Mouse (Mus musculus) c-Kit-positive CD71-positive TER-119-positive erythroid progenitor cells, embryonic 14.5 days (primary cell): ENCODE results near the gene AW011738.

Experiments
- DNase-seq: peaks from one replicate; pipeline ENCODE4 v3.0.0-alpha.2; 2013; ENCODE audit warnings: low spot score

AW011738 gene

DNA sequence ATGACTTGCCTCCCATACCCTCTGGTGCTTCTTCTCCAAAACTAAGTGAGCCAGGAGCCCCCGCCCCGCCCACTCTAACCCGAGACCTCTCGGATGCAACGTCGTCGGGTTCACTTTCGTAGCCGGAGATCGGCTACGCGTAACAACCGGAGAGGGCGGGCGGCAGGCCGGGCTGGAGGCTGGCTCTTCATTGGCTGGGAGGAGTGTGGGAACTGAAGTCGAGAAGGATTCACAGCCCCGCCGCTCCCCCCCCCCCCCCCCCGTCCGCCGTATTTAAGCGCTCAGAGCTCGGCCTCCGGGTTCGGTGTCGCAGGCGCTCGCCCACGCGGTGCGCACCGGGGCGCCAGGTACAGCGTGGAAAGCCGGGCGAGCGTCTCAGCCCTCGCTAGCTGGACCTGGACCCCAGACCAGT, at the start of gene AW011738:
Gene AW011738, plus strand, starts transcription at position 304 of the 412 bp plus-strand sequence.
- peak; percentile 61 for DNase-seq

DNA sequence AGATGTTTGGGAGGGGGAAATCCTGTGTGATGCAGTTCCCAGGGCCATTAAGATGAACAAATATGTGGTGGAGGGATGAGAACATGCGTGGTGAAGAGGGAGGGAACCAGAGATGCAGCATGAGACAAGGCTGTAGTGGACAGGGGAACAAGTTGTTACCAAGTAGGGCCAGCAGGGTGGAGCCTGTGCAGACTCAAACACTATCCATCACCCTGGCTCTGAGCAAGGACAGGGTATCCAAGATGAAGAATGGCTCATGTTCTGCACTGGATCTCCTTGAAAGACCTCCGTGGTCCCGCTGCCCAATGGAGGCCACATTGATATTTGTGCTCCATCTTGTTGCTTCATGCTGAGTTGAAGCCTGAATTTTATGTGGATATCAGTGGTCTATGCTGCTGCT, 48.3 kb upstream of the AW011738 start:
- DNase-seq = no peak

DNA sequence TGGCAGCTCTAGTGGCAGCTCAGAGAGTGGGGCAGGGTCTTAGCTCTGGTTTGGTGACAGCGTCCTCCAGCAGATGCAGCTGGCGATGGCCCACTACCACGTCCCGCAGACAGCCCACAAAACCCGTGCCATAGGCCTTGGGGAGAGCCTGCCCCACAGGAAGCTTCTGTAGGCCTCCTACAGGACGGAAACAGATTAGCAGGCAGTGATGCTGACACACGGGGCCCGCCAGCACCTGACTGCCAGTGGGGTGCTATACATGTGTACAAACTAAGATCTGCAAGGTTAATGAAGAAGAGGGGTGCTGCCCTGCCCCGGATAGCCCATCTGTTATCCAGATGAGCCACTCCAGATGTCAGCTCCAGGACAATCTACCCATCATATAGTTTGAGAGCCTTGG, 36.6 kb upstream of the AW011738 start:
- DNase-seq = no peak

DNA sequence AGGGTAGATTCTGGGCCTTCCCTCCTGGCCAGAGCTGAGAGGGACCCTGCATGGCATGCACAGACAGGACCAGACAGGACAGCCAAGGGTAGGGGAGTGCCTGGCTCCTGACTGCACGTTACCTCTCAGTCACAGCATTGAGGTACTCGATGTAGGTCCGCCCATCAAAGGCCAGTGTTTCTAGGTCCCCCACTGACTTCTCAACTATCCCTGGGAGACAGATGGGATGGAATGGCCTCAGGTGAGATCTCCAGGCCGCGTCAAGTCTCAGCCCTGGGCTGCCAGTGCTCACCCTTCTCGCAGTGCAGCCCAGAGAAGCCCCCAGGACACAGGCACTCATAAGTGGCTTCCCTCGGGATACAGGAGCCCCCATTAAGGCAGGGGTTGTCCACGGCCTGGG, 34.5 kb upstream of the AW011738 start:
- DNase-seq = no peak

DNA sequence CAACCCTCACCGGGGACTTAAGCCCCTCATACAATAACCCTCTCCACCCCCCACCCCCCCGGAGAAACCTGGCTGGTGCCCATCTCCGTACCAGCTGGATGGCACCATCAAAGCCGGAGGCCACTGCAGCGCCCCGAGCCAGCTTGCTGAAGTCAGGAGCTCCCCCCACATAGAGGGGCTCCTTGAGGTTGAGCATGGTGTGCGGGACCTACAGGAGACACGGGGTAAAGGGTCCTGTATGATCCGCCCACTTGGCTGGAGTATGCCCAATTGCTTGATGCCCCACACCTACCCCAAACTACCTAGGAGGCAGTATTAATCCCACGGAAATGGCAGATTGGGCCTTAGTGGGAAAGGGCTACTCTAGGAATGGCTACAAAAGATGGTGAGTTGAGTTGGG, 34.0 kb upstream of the AW011738 start:
- no peak for DNase-seq

DNA sequence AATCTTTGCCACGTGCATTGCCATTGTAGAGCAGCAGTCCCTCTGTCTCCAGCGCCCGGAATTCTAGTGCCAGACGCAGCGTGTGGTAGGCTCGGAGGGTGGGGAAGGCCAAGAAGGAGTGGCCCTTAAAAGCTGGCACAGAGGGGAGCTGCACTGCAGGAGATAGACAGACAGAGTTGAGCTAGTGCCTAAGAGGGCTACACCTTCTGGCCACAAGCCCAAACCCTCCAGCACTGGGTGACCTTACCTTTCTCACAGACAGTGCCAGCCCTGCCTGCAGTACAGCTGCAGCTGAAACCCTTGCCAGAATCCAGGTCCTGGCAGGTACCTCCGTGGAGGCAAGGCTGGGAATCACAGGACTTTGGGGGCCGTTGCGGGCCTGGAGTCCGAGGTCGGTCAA, 31.3 kb upstream of the AW011738 start:
- no peak for DNase-seq

DNA sequence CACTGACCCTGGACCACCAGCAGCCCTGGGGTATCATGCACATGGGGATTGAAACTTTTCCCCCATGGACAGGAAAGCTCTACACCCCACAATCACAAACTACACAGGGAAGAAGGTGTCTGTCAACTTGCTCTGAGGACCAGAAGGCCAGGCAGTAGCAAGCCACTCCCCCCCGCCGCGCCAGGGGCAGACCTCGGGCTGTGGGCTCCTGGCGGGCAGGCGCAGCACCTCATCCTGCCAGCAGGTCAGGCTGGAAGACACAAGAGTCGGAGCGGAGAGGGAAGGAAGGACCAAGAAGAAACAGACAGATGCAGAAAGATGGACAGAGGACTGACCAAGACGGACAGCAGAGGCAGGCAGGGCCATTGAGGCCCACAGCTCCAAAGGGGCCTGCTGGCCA, 25.5 kb upstream of the AW011738 start:
- DNase-seq = no peak

DNA sequence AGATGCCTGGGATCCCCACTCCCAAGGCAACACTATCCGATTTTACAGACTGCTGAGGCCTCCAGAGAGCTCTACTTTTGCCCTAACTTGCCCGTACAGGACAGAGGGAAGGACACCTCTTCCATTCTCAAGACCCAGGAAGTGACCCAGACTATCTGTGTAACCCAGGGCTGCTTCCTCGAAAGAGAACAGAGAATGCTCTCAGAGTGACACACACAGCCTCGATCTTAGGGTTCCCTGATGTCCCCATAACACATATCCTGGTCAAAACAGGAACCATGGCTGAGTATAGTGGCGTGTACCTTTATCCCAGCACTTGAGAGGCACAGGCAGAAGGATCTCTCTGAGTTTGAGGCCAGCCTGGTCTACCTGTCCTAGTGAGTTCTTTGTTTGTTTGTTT, 19.4 kb upstream of the AW011738 start:
- DNase-seq = no peak

DNA sequence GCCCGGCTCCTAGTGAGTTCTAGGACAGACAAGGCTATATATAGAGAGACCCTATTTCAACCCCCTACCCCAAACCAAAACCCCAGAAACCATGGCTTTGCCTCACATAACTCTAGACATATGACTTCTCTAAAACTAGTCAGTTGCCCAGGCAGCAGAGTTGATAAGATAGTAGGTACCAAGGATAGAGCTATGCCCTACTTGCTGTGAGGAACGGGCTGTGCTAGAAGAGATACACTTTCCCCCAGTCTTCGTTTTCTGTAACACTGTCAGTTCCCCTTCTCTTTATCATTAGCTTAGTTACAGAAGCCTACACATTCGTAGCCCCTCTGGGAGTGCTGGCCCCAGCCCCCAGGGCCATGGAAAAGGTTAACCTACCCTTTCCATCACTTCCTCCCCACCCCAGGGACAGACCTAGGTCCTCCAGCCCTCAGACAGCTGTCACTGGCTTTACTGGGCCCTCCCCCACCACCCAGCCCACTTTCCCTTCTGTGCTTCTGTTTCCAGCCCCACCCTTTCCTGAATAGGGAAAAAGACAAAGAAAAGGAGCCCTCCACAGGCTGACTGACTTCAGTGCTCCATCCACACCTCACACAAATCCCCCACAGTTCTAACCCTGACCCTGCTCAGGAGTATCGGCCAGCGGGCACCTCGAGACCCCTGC, 18.7 kb upstream of the AW011738 start:
- DNase-seq = no peak

DNA sequence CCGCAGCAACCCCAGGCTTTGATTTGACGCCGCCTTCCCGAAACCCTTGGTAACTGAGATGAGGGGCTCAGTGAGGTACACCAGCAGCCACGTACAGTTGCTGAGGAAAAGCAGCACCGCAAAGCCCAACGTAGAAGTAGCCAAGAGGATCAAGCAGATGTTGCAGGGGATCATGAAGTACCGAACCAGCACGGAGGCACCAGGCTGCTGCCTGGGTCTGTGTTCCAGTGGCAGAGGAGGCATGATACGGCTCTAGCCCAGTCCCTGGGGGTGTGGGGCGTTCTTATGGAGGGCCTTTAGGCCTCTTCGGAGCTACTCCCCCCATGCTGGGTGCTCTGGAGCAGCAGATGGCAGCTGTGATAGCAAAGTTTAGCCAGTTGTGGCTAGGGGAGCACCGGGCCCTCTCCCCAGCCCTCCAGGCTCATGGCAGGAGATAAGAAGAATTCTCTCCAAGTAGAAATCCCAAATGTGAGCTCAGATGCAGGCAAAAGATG, 17.6 kb upstream of the AW011738 start:
- peak; percentile 32 for DNase-seq

DNA sequence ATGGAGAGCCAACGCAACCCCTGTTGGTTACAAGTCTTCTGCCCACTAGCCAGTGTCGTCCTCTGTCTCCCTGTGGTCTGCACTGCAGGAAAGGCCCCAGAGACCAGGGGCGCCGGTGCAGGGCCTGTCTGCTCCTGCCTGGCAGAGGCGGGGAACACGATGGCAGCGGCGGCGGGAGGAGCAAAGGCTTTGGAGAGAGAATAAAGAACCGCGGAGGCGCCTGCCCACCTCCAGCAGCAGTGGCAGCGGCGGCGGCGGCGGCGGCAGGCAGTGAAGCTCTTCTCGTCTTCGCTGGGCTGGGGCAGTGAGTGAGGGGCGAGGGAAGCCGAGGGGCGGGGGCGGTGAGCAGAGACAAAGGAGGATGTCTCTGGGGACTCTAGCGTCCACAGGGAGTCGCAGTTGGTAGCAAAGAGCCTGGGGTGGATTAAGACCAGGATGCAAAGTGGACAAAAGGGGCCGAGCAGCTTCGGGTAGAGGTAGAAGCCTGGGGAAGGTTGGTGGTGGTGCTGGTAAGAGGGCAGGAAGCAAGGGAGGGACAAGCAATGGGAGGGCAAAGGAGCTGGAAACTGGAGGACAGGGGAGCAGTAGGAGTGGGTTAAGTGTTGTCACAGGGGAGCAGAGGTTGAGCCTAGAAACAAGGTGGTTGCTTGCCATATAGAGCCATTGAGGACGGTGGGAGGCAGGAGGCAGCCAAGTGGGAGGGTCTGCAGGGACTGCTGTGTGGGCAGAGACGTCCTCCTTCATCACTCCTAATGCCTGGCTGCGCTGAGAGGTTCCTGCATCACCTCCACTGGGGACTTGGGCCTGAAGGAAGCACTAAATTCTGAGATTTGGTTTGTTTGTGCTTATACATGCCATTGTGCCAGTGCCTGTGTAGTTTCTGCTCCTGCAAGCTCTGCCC, 16.9 kb upstream of the AW011738 start:
- DNase-seq = no peak

DNA sequence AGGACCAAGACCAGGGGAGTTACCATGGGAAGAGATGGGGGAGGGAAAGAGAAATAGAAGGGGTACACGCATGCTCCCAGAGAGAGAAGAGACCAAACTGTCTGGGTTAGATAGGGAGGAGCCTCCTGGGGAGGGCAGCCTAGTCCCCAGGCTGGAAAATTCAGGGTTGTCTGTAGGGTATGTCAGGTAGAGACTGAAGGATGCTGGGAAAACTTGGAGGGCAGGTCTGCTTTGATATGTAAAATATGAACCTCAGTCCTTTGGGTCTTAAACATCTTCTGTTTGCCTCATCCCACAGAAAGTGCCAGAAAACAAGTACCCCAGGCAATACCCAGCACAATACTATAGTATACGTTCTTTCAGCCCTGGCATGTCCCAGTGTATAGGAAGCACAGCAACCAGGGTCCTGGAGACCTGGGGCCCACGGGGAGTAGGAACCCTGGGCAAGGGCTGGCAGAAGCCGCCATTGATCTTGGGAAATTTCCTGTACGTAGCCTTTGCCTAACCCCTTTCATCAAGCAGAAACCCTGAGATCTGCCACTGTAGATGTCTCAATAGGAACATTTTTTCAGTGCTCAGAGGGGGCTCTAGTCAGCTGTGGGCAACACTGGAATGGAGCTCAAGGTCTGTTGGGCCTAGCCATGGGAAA, 14.8 kb upstream of the AW011738 start:
- no peak for DNase-seq

DNA sequence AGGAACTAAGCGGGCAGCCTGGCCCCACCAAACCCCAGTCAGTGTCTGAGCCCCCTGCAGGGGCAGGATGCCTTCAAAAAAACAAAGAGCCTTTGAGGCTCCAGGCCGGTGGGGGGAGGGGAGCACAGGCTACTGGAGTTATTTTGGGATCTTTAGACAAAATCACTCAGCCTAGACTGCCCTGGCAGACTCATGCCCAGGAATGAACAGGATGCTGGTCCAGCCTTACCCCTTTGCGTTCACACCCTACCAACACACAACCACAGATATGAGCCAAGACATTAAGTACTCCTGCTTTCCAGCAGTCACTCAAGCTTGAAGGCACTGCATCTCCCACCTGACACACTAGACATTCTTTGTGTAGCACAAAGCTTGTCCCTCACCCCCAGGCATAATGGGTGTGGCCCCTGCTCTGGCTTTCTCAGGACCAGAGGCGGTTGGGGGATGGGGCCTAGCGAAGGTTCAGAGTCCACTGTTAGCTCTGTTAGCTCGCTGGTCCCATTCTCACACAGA, 14.2 kb upstream of the AW011738 start:
- DNase-seq = no peak

DNA sequence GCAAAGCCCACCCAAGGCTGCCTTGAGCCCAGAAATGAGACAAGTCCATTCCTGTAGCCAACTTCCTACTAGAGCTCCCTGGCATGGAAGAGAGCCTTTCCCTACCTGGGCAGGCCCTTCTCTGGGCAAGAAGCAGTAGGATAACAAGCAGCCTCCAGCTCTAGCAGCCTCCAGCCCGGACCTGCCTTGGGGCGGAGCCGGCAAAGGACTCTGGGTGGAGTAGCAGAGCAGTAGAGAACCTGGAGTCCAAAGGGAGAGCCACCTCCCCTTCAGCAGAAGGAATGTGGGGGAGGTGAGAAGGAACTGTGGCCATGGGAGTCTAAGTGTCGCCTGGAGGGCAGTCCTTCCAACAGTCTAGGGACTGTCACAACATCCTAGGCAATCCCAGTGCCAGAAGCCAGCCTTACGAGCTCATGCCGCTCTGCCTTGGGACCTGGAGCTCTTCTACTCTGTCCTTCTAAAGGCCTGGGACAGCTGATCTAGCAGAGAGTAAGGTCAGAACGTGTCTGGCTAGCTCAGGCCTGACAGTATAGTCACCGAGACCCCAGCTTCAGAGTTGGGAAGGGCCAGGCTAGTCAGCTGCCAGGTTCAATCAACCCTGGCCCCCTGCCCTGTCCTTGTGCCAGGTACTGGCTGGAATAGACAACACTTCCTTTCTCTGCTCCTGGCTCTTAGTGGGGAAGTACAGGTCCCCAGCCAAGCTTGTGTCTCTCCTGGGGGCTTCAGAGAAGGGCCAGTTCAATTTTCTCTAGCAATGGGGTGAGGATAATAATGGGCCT, 10.5 kb upstream of the AW011738 start:
- no peak for DNase-seq

DNA sequence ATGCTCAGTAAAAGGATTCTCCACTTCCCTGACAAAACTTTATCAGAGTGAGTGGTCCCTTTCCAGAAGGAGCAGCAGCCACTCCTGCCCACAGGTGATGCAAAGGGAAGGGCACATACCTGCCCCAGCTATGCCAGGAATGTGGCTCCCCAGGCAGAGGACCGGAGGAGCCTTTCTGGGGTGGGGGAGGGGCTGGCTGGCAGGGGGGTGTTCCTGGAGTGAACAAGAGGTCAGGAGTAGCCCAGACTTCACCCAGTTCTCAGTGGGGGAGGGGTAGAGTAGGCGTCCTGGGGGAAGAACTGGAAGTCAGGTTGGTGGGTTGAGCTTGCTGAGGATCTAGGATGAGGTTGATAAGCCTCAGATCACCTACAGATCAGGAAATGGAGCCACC, 9.9 kb upstream of the AW011738 start:
- no peak for DNase-seq

DNA sequence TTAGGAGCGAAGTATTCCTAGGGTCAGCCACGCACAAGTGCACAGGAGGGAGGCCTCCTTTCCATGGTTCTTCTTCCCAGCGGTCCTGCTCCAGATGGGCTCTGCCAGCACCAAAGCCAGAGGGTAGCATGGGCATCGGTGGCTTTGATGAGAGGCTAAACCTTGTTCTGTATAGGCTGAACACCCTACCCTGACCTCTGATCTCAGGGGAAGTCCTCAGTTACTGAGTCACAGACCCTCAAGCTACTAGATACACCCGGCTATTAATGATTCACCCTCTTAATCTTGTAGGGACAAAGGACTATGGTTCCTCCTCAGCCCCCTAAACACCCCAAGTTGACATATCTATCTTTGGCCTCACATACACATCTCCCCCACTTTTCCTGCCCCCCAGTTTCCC, 9.2 kb upstream of the AW011738 start:
- no peak for DNase-seq

DNA sequence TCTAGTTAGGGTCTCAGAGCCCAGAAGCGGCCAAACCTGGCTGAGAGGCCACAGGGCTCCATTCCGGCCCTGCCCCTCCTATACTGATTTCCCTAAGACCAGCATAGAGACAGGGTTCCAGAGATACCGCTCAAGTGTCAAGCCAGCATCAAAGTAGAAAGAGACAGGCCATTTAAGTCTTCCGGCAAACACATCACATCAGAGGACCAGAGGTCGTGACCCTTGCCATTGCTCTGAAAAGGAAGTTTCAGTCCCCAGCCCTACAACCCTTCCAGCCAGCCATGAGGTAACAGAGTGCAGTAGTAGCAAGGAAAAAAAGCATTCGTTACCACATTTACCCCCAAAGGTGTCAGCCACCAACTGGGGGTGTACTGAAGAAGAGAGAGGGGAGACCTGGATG, 8.8 kb upstream of the AW011738 start:
- DNase-seq = no peak

DNA sequence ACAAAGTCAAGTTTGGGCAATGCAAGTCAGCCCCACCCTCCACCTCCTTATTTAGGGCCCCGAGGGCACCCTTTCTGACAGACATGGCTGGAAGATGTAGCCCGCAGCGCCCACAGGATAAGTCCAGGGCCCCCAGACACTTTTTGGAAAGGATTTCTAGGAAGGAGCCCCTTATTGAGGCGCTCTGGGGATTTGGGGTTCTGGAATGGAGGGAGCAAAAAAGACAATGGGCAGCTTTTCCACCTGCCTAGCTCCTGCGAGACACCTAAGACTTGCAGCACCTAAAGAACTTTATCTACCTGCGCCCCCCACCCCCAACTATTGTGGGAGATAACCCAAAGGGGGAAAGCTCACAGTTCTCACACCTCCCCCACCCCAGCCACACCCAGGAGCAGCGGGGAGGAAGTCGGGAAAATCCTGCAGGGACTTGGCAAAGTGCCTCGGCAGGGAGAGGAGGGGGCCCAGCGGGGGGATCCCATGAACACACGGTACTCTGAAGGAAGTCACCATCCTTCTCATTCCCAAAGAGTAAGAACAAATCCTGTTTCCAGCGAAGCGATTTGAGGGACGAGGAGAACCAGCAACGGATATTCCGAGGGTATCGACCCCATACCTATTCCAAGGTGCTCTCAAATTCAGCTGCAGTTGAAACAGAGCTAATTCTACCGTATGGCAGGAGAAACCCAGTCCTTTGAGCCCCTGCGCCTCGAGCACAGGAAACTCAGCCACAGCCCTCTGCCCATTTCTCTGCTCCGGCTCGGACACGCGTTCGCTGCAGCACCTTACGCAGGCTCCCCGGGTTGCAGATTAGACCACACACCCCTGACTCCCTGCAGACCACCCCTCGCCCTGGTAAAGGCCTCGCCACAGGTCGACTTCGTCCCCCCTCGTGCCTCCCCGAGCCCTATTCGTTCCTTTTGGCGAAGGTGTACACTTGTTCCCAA, 6.9 kb upstream of the AW011738 start:
- DNase-seq = no peak

DNA sequence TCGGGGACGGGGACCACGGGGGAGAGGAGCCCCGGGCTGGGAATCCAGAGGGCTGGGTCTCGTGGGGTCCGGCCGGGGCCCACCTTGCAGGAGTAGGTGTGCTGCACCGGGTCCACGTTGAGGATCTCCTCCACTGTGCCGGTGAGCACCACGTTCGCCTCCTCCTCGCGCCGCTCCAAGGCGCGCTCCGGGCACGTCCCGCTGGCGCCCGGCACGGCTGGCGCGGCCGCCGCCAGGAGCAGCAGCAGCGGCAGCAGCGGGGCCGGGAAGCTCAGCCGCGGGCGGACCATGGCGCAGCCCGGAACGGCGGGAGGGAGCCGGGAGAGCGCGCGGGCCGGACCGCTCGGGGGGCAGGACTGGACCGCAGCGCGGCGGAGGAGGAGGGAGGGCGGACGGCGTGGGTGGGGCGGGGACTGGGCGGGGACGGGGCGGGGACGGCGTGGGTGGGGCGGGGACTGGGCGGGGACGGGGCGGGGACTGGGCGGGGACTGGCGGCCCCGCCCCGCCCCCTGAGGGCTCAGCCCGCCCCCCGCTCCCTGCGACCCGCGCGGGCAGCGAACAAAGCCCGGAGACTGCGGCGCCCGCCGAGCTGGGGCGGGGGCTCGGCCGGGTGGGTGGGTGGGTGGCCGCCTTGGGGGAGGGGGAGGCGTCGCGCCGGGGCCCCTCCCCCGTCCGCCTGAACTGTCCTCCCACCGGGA, 5.8 kb upstream of the AW011738 start, which contains the start of gene Agrn:
Gene Agrn, minus strand, starts transcription at position 358 of the 698 bp plus-strand sequence.
- peak; percentile 31 for DNase-seq

DNA sequence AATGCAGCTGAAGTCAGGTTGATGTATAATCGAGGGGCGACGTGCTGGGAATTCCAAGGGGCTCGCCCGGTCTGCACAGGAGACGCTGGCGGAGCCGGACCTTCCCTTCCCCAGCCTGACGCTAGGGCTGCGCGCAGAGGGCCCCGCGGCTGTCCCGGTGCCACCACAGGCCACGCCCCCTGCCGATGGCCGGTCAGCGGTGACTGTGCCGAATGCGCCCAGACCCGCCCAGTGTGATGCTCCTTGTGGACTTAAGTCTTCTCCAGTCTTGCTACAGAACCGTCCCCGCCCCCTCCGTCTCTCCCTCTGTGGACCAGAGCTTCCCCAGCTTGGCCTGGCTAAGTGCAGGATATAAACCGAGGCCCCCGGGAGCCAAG, 5.3 kb upstream of the AW011738 start:
- DNase-seq = peak; percentile 73
